Mouse (Mus musculus) monocyte, adult 5-6 weeks (primary cell): ENCODE data around the gene Rhou. TPM values are rescaled to one million over a fixed set of nuclear protein-coding genes. Genes with fewer than 3 reads are reported as not detected.
"Not testable (repeated sequence)": the region's sequence is repeated elsewhere in the genome, so short reads cannot be mapped to it uniquely, and the experiment has no call there.

Experiments used
- ATAC-seq: fragments of 153-309, 156-312 bp; replicated peaks from 2 replicates; pipeline ENCODE4 v1.8.0; 2017; ENCODE audit warnings: mild to moderate bottlenecking; ENCODE audit not compliant: low TSS enrichment, insufficient number of reproducible peaks, severe bottlenecking, poor library complexity, low FRiP score
- total RNA-seq: library from RNA; stranded (forward); fragments of 200-1000, 200-491, 200-594 nt; gene quantifications from 3 replicates; pipeline ENCODE4 v1.2.3, GENCODE M21; 2017

Gene Rhou
- total RNA-seq = 0.19 to 1.7 TPM (median 0.86 TPM) in 3 replicates

- ATAC-seq = peak; percentile 62; the same call in 1 of the 2 replicates
Observed at GRCm38 (mm10) chr8:123653308-123653993, at the start of gene Rhou. TSS of gene Rhou (plus strand) at chr8:123653929.

GRCm38 (mm10) chr8:123612652-123613051 lies 41.1 kb upstream of the Rhou start:
- ATAC-seq = not testable (repeated sequence)

DNA sequence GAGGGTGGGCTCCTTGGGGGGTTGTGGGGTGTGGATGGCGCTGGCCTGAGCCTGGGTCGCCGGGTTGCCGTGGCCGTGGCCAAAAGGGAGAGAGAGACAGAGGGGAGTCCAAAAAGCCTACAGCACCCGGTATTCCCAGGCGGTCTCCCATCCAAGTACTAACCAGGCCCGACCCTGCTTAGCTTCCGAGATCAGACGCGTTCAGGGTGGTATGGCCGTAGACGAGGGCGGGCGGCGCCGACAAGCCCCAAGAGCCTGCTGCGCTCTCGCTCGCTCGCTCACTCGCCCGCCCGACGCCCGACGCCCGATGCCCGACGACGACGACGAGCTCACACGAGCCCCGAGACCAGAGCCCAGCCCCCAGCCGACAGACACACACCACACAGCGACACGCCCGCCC lies 30.2 kb upstream of the Rhou start:
- not testable (repeated sequence) for ATAC-seq

DNA sequence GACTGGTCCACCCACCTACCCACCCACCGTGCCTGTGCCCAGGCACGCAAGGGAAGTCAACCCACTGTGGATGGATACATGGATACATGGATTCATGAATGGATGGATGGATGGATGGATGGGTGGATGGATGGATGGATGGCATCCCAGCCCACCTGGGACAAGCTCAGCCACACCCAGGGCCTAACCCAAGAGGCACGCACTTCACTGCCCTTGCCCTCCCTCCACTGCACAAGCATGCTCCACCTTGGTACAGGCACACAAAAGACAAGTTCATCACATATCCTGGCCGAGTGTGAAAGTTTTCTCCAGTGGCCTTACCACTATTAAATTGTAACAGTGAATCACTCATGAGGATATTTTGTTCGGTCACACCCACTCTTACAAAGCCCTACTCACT lies 29.5 kb upstream of the Rhou start:
- ATAC-seq = no peak

GRCm38 (mm10) chr8:123624702-123625101 lies 29.0 kb upstream of the Rhou start:
- ATAC-seq = no peak

DNA sequence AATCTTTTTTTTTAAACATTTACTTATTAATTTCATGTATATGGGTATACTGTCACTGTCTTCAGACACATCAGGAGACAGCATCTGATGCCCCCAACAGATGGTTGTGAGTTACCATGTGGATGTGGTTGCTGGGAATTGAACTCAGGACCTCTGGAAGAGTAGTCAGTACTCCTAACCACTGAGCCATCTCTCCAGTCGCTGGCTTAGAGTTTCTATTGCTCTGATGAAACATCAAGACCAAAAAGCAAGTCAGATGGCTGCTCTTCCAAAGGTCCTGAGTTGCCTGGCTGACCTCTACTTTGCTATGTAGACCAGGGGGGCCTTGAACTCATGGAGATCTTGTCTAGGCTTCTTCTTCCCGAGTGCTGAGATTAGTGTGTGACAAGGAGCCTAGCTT lies 28.0 kb upstream of the Rhou start:
- no peak for ATAC-seq

- no peak for ATAC-seq
Observed at GRCm38 (mm10) chr8:123627410-123628147, 26.1 kb upstream of the Rhou start.

DNA sequence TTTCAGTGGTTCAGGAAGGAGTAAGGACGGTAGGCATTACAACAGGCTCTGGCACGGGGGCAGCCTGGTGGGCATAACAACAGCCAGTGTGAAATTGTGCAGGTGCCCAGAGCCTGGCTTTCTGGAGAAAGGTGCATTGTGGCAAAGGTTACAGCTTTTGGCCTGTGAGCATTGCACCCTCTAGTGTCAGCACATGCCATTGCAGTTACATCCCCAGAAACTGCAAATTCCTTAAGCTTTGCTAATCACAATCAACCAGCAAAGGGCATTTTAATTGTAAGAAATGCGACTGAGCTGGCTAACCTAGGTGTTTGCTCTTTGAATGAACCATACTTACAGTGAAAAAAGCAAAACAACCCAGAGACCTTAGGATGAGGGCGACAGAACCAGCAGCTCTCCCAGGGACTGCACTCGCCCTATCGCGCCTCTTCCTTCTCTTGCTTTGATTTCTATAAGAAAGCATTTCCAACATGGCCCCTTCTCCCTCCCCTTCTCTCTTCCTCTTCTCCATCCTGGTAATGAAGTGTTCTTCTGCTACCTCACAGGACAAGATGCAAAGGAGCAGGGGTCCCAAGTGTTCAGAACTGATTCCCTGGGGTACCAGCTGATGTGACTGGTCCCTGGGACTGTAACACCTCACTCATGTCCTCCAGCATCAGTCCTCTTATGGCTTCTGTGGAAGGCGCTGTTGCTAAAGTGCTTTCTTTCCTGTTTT lies 25.3 kb upstream of the Rhou start:
- ATAC-seq = peak; percentile 58; the same call in 1 of the 2 replicates

DNA sequence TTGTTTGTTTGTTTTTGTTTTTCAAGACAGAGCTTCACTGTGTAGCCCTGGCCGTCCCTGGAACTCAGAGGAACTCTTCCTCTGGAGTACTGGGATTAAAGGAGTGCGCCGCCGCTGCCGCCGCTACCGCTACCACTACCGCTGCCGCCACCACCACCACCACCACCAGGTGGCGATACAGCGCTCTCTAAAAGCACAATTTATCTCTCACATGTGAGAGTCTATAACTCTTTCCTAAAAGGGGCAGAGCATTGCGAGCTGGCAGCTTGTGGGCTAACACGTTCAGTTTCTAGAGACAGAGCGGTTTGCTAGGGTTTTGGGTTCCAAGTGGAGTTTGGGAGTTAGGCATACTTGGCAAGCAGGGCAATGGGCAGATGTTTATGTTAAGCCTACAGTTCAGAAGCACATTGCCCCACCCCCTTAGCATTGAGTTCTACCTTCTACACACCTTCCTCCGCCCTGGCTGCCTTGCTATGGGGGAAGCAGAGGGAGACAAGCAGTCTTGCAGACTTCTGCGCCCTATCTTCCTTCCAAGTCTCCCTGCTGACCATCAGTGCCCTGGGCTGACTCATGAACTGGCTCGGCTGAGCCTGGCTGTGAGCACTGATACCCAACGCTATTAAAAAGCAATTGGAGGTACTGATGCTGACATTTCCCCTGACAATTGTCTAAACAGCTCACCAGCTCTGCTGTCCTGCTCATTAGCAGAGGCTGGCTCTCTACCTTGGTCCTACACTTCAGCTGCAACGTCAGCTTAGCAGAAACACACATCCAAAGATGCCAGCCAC lies 24.6 kb upstream of the Rhou start:
- ATAC-seq = peak; percentile 73

DNA sequence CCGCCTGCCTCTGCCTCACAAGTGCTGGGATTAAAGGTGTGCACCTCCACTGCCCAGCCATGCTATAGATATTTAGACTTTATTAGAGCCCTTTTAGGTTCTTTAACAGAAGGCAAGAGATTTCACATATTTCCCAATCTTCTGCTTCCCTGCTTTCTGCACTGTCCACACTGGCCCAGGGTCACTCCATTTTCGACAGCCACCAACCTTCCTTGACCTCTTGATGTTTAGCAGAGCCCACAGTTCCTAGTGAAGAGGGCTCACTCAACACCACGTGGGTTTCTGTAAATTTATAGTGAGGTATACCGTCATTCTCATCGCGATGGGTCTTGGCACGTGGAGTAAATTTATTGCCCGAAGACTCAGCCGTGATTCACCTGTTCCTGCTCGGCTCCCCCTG lies 23.7 kb upstream of the Rhou start:
- ATAC-seq = no peak

DNA sequence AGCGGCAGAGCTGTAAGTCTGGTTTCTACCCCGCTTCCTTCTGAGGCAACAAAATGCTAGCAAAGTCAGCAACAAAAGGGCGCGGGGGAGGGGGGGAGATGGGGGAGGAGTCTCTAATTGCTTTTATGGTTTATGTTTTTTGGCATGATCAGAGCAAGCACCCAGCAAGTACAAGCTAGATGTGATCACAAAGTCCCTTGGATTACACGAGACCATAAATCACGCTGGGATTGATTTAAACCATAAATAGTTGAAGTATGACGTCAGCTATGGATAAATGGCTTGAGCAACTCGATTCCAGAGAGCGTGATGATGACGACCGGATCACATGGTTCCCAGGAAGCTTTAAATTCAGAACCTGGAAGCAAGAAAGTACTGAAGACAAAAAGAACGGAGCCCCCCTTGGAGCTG lies 22.9 kb upstream of the Rhou start:
- no peak for ATAC-seq

DNA sequence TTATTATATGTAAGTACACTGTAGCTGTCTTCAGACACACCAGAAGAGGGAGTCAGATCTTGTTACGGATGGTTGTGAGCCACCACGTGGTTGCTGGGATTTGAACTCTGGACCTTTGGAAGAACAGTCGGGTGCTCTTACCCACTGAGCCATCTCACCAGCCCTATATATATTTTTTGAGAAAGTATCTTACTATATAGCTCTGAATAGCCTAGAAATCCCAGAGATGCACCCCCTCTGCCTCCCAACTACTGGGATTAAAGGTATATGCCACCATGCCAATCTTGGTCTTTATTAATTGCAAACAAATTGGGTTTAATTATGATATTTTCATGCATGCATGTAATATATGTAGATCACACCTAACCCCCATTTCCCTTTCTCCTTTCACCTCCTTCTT lies 22.0 kb upstream of the Rhou start:
- not testable (repeated sequence) for ATAC-seq

DNA sequence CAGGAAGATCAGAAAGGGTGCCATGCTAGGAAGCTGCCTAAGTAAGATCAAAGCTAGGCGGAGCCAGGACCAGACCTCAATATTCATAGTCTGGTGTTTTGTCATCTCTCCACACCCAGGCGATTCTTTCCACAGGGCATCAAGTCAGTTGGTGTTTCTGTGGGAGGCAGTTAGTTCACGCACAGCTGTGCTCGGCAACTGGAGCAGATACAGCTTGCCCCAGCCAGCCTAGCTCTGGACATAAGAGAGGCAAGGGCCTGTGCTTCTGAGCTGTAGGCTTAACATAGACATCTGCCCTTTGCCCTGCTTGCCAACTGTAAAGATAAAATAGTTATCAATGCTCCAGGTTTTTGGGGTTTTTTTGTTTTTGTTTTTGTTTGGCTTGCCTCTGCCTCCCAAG lies 21.5 kb upstream of the Rhou start:
- ATAC-seq = no peak

- ATAC-seq = no peak
Observed at GRCm38 (mm10) chr8:123633801-123634200, 19.9 kb upstream of the Rhou start.

DNA sequence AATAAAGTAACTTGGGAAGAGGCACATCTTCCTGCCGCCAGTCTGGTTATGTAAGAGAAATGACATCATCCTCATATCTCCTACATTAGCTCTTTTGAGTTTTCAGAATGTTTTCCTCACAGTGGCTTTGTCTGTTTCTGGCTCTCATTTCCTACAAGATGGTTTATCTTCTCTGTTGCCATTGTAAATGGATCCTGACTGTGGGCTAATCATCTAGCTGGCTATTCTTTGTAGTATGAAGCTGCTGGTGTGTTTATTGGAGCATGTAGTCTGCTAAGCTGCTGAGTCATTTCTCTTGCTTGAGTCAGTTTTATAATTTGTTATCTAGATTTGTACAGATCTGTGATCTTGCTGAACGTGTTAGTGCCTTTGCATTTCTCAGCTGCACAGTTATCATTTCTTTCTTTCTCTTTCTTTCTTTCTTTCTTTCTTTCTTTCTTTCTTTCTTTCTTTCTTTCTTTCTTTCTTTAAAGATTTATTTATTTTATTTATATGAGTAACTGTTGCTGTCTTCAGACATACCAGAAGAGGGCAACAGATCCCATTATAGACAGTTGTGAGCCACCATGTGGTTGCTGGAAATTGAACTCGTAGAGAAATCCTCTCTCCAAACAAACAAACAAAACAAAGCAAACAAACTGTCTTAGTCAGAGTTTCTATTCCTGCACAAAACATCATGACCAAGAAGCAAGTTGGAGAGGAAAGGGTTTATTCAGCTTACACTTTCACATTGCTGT lies 19.2 kb upstream of the Rhou start:
- no peak for ATAC-seq

DNA sequence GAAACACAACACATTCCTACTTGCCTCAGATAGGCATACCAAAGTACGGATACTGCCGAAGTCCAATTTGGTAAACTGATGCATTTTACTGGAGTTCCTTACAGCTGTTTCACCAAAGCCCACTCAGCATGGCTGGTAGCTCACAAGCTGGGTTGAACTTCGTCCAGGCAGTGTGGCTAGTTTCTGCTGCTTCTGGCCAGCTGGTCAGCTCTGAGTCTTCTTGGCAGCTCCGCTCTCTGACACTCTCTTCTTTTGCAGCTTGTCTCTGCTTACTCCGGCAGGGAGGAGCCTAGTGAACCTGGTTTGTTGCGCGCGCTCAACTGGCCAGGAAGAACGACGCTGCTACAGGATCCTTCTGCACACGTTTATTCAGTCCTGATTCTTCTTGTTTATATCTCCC lies 18.1 kb upstream of the Rhou start:
- ATAC-seq = no peak

- no peak for ATAC-seq
Observed at GRCm38 (mm10) chr8:123643330-123644051, 10.2 kb upstream of the Rhou start.

DNA sequence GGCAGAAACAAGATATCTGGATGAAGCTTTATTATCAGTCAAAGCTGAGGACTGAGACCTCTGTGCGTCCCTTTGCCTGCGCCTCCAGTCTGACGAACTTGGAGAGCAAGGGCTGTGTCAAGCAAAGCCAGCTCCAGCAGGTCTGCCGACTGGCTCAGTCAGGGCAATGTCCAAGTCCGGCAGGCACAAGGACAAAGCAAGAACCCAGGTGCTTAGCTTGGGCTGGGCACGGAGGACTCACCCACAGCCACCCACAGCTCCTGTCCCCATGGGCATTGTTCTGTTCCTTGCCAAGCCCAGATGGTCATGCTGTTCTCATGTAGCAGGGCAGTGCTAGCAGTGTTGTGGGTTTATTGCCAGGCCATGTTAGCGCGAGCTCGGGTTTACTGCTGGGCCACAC lies 8.5 kb upstream of the Rhou start:
- no peak for ATAC-seq
